Mouse (Mus musculus) brain, embryonic 14.5 days (tissue): Measurements from ENCODE around the gene Enpp6.

ENCODE experiments used
- CTCF ChIP-seq: fragments of 200-500 bp; IDR thresholded peaks from 2 replicates; pipeline ENCODE4 v1.5.1; 2012; ENCODE audit warnings: inconsistent platforms, mild to moderate bottlenecking, moderate library complexity, borderline replicate concordance; ENCODE audit not compliant: insufficient read depth, insufficient read length; ENCODE audit errors: extremely low read depth
- POLR2A ChIP-seq: fragments of 200-500 bp; IDR thresholded peaks from 2 replicates; pipeline ENCODE4 v1.6.1; 2012; ENCODE audit warnings: mild to moderate bottlenecking, inconsistent platforms, borderline replicate concordance; ENCODE audit not compliant: poor library complexity, insufficient read depth, insufficient read length, severe bottlenecking; ENCODE audit errors: extremely low read depth

- no peak for TF ChIP-seq CTCF
- TF ChIP-seq POLR2A, result no peak
Observed at GRCm38 (mm10) chr8:47005676-47006075, 19.0 kb downstream of the Enpp6 start.
